Mouse (Mus musculus) adrenal gland, postnatal 10 days (tissue): ENCODE measurements around the gene Sp4. TPM values are rescaled to one million over a fixed set of nuclear protein-coding genes. Genes with fewer than 3 reads are reported as not detected.

Experiments used
- DNase-seq: peaks from one replicate; pipeline ENCODE4 v3.0.0; 2021; ENCODE audit warnings: mixed read lengths
- total RNA-seq, 2 experiments: library from RNA; stranded (reverse); gene quantifications; 2 replicates each; pipeline ENCODE4 v1.2.3; 2021

The Sp4 gene
- total RNA-seq, 2 experiments from 2014 or later = 6.5 to 9.6 TPM

GRCm38 (mm10) chr12:118276385-118276784 is 24.9 kb downstream of the Sp4 start:
- no peak for DNase-seq

- DNase-seq = no peak
These were observed 36.3 kb downstream of the Sp4 start for GRCm38 (mm10) chr12:118264905-118265304.

GRCm38 (mm10) chr12:118263878-118264277 is 37.4 kb downstream of the Sp4 start:
- no peak for DNase-seq

GRCm38 (mm10) chr12:118255292-118255782 is 45.9 kb downstream of the Sp4 start:
- no peak for DNase-seq

- no peak for DNase-seq
These were observed 80.1 kb downstream of the Sp4 start for GRCm38 (mm10) chr12:118221182-118221581.

- no peak for DNase-seq
These were observed 81.2 kb downstream of the Sp4 start for GRCm38 (mm10) chr12:118220062-118220461.

GRCm38 (mm10) chr12:118212163-118212562 is 89.1 kb downstream of the Sp4 start:
- DNase-seq = no peak

- DNase-seq = peak; percentile 88
These were observed 102.7 kb downstream of the Sp4 start, which contains the start of gene Dnah11 for GRCm38 (mm10) chr12:118198386-118199093. Gene Dnah11 (minus strand): TSS chr12:118199043.

- no peak for DNase-seq
These were observed 104.7 kb downstream of the Sp4 start for GRCm38 (mm10) chr12:118196583-118196982.

GRCm38 (mm10) chr12:118189535-118189934 is 111.7 kb downstream of the Sp4 start:
- DNase-seq = no peak

GRCm38 (mm10) chr12:118187663-118188062 is 113.6 kb downstream of the Sp4 start:
- no peak for DNase-seq

GRCm38 (mm10) chr12:118186881-118187489 is 114.3 kb downstream of the Sp4 start:
- DNase-seq = no peak

- no peak for DNase-seq
These were observed 114.9 kb downstream of the Sp4 start for GRCm38 (mm10) chr12:118186120-118186880.

Other genes starting within 250 kb of the Sp4 start
- gene Dnah11, start 102.4 kb downstream of the Sp4 start, total RNA-seq = under 1 TPM; 0.12 to 0.15 TPM